Mouse (Mus musculus): ENCODE data around the gene Gm45213. TPM values are rescaled to one million over a fixed set of nuclear protein-coding genes. Genes with fewer than 3 reads are reported as not detected.

The Gm45213 gene
- polyA plus RNA-seq, 1 experiment = not detected

- no peak for TF ChIP-seq MYOD1 (IDR thresholded peaks at IDR 0.05; ENCODE audit: control insufficient read depth in 1 of 3, insufficient read length in 2 of 3, low read depth in 2 of 3)
- no peak for TF ChIP-seq REST (IDR thresholded peaks at IDR 0.05; ENCODE audit: insufficient read depth, insufficient read length)
- TF ChIP-seq POLR2A (IDR thresholded peaks at IDR 0.05; ENCODE audit: insufficient read length, low read depth) = no peak
- no peak for TF ChIP-seq MAX (IDR thresholded peaks at IDR 0.05; ENCODE audit: low read depth)
- TF ChIP-seq USF1 (IDR thresholded peaks at IDR 0.05; ENCODE audit: low read depth) = no peak
- TF ChIP-seq TCF12 (IDR thresholded peaks at IDR 0.05; ENCODE audit: insufficient read depth, poor library complexity, severe bottlenecking) = no peak
- no peak for TF ChIP-seq TCF3 (IDR thresholded peaks at IDR 0.05; ENCODE audit: insufficient read length, low read depth)
- TF ChIP-seq CEBPB (IDR thresholded peaks at IDR 0.05; ENCODE audit: insufficient read depth, poor library complexity, severe bottlenecking) = no peak
- TF ChIP-seq SRF (IDR thresholded peaks at IDR 0.05; ENCODE audit: control insufficient read depth, insufficient read length, low read depth) = no peak
- no peak for TF ChIP-seq MYOG (IDR thresholded peaks at IDR 0.05; ENCODE audit: control insufficient read depth in 1 of 3, insufficient read depth in 1 of 3, insufficient read length in 2 of 3, low read depth in 2 of 3)
- no peak for TF ChIP-seq POLR2AphosphoS2 (IDR thresholded peaks at IDR 0.05; ENCODE audit: insufficient read length, low read depth)
- peaks cover 24% of the 10 kb centered on the region for H3K27me3 ChIP-seq (ENCODE audit: control insufficient read depth, insufficient read depth, insufficient read length)
- no peak overlapping the region for H3ac ChIP-seq (ENCODE audit: control insufficient read depth, insufficient read length)
- no peaks in the 10 kb centered on the region for H3K79me2 ChIP-seq (ENCODE audit: control insufficient read depth, insufficient read depth)
- H3K36me3 ChIP-seq (ENCODE audit: control insufficient read depth, insufficient read depth) = no peaks in the 10 kb centered on the region
- H3K4me3 ChIP-seq = no peak overlapping the region
- H3K4me2 ChIP-seq (ENCODE audit: low read depth) = no peak overlapping the region
These were observed 39.4 kb upstream of the Gm45213 start for GRCm38 (mm10) chr7:66003865-66004638.

- Histone ChIP-seq H3ac (ENCODE audit: control insufficient read depth, insufficient read length) (no peak overlapping the region), H3K27me3 (ENCODE audit: control insufficient read depth, insufficient read depth, insufficient read length) (peaks cover 24% of the 10 kb centered on the region), H3K36me3 (ENCODE audit: control insufficient read depth, insufficient read depth) (no peaks in the 10 kb centered on the region), H3K4me2 (ENCODE audit: low read depth) (no peak overlapping the region), H3K79me2 (ENCODE audit: control insufficient read depth, insufficient read depth) (no peaks in the 10 kb centered on the region), H3K4me3 (no peak overlapping the region)
- no peak for TF ChIP-seq TCF12 (IDR thresholded peaks at IDR 0.05; ENCODE audit: insufficient read depth, poor library complexity, severe bottlenecking)
- TF ChIP-seq MAX (IDR thresholded peaks at IDR 0.05; ENCODE audit: low read depth) = no peak
- TF ChIP-seq TCF3 (IDR thresholded peaks at IDR 0.05; ENCODE audit: insufficient read length, low read depth) = no peak
- no peak for TF ChIP-seq CEBPB (IDR thresholded peaks at IDR 0.05; ENCODE audit: insufficient read depth, poor library complexity, severe bottlenecking)
- TF ChIP-seq E2F4 (IDR thresholded peaks at IDR 0.05; ENCODE audit: insufficient read depth) = no peak
- TF ChIP-seq MYOG (IDR thresholded peaks at IDR 0.05; ENCODE audit: control insufficient read depth in 1 of 3, insufficient read depth in 1 of 3, insufficient read length in 2 of 3, low read depth in 2 of 3) = no peak
- no peak for TF ChIP-seq SRF (IDR thresholded peaks at IDR 0.05; ENCODE audit: control insufficient read depth, insufficient read length, low read depth)
- no peak for TF ChIP-seq REST (IDR thresholded peaks at IDR 0.05; ENCODE audit: insufficient read depth, insufficient read length)
- no peak for TF ChIP-seq POLR2AphosphoS2 (IDR thresholded peaks at IDR 0.05; ENCODE audit: insufficient read length, low read depth)
- no peak for TF ChIP-seq MYOD1 (IDR thresholded peaks at IDR 0.05; ENCODE audit: control insufficient read depth in 1 of 3, insufficient read length in 2 of 3, low read depth in 2 of 3)
- no peak for TF ChIP-seq POLR2A (IDR thresholded peaks at IDR 0.05; ENCODE audit: insufficient read length, low read depth)
- no peak for TF ChIP-seq USF1 (IDR thresholded peaks at IDR 0.05; ENCODE audit: low read depth)
These were observed 38.3 kb upstream of the Gm45213 start for GRCm38 (mm10) chr7:66005066-66005465.

GRCm38 (mm10) chr7:66008161-66008891 lies 35.1 kb upstream of the Gm45213 start:
- Histone ChIP-seq H3K4me3 (no peak overlapping the region), H3K79me2 (ENCODE audit: control insufficient read depth, insufficient read depth) (no peaks in the 10 kb centered on the region), H3ac (ENCODE audit: control insufficient read depth, insufficient read length) (no peak overlapping the region), H3K36me3 (ENCODE audit: control insufficient read depth, insufficient read depth) (no peaks in the 10 kb centered on the region), H3K27me3 (ENCODE audit: control insufficient read depth, insufficient read depth, insufficient read length) (peaks cover 39% of the 10 kb centered on the region), H3K4me2 (ENCODE audit: low read depth) (no peak overlapping the region)
- no peak for TF ChIP-seq POLR2AphosphoS2 (IDR thresholded peaks at IDR 0.05; ENCODE audit: insufficient read length, low read depth)
- no peak for TF ChIP-seq SRF (IDR thresholded peaks at IDR 0.05; ENCODE audit: control insufficient read depth, insufficient read length, low read depth)
- TF ChIP-seq REST (IDR thresholded peaks at IDR 0.05; ENCODE audit: insufficient read depth, insufficient read length) = no peak
- no peak for TF ChIP-seq TCF12 (IDR thresholded peaks at IDR 0.05; ENCODE audit: insufficient read depth, poor library complexity, severe bottlenecking)
- no peak for TF ChIP-seq TCF3 (IDR thresholded peaks at IDR 0.05; ENCODE audit: insufficient read length, low read depth)

- TF ChIP-seq POLR2A (IDR thresholded peaks at IDR 0.05; ENCODE audit: insufficient read length, low read depth) = no peak
- TF ChIP-seq POLR2AphosphoS2 (IDR thresholded peaks at IDR 0.05; ENCODE audit: insufficient read length, low read depth) = no peak
- TF ChIP-seq E2F4 (IDR thresholded peaks at IDR 0.05; ENCODE audit: insufficient read depth) = no peak
- TF ChIP-seq USF1 (IDR thresholded peaks at IDR 0.05; ENCODE audit: low read depth) = no peak
- TF ChIP-seq TCF3 (IDR thresholded peaks at IDR 0.05; ENCODE audit: insufficient read length, low read depth) = no peak
- no peak for TF ChIP-seq MYOD1 (IDR thresholded peaks at IDR 0.05; ENCODE audit: control insufficient read depth in 1 of 3, insufficient read length in 2 of 3, low read depth in 2 of 3)
- no peak for TF ChIP-seq SRF (IDR thresholded peaks at IDR 0.05; ENCODE audit: control insufficient read depth, insufficient read length, low read depth)
- no peak for TF ChIP-seq CEBPB (IDR thresholded peaks at IDR 0.05; ENCODE audit: insufficient read depth, poor library complexity, severe bottlenecking)
- TF ChIP-seq MAX (IDR thresholded peaks at IDR 0.05; ENCODE audit: low read depth) = no peak
- no peak for TF ChIP-seq MYOG (IDR thresholded peaks at IDR 0.05; ENCODE audit: control insufficient read depth in 1 of 3, insufficient read depth in 1 of 3, insufficient read length in 2 of 3, low read depth in 2 of 3)
- no peak for TF ChIP-seq REST (IDR thresholded peaks at IDR 0.05; ENCODE audit: insufficient read depth, insufficient read length)
- no peak for TF ChIP-seq TCF12 (IDR thresholded peaks at IDR 0.05; ENCODE audit: insufficient read depth, poor library complexity, severe bottlenecking)
- no peak overlapping the region for H3K4me2 ChIP-seq (ENCODE audit: low read depth)
These were observed 34.5 kb upstream of the Gm45213 start for GRCm38 (mm10) chr7:66008892-66009273.

More at GRCm38 (mm10) chr7:66008892-66009273, 34.5 kb upstream of the Gm45213 start:
- no peaks in the 10 kb centered on the region for H3K36me3 ChIP-seq (ENCODE audit: control insufficient read depth, insufficient read depth)
- H3K27me3 ChIP-seq (ENCODE audit: control insufficient read depth, insufficient read depth, insufficient read length) = peaks cover 36% of the 10 kb centered on the region
- H3K4me3 ChIP-seq = no peak overlapping the region
- H3ac ChIP-seq (ENCODE audit: control insufficient read depth, insufficient read length) = no peak overlapping the region
- no peaks in the 10 kb centered on the region for H3K79me2 ChIP-seq (ENCODE audit: control insufficient read depth, insufficient read depth)

All from myocyte (in vitro differentiated cells).